Mouse (Mus musculus) 416B (cell line): ENCODE results near the gene Ung.

Experiments used
- DNase-seq: peaks from one replicate; pipeline ENCODE4 v3.0.0; 2011; ENCODE audit warnings: low read depth

Ung gene

GRCm38 (mm10) chr5:114170345-114170744 lies 40.2 kb downstream of the Ung start:
- no peak for DNase-seq

GRCm38 (mm10) chr5:114172936-114173335 lies 42.8 kb downstream of the Ung start:
- peak; percentile 93 for DNase-seq

- peak; percentile 40 for DNase-seq
Measured at GRCm38 (mm10) chr5:114173458-114173857, 43.3 kb downstream of the Ung start.

GRCm38 (mm10) chr5:114173877-114174581 lies 43.8 kb downstream of the Ung start:
- peak; percentile 17 for DNase-seq

- DNase-seq = peak; percentile 78
Measured at GRCm38 (mm10) chr5:114174639-114175038, 44.5 kb downstream of the Ung start.

- peak; percentile 99 for DNase-seq
Measured at GRCm38 (mm10) chr5:114175596-114176171, 45.5 kb downstream of the Ung start.

- DNase-seq = peak; percentile 72
Measured at GRCm38 (mm10) chr5:114176548-114177400, 46.6 kb downstream of the Ung start.

- no peak for DNase-seq
Measured at GRCm38 (mm10) chr5:114177966-114178719, 48.0 kb downstream of the Ung start.

- no peak for DNase-seq
Measured at GRCm38 (mm10) chr5:114179541-114179940, 49.4 kb downstream of the Ung start.

- DNase-seq = no peak
Measured at GRCm38 (mm10) chr5:114183493-114183892, 53.3 kb downstream of the Ung start.

- DNase-seq = peak; percentile 17
Measured at GRCm38 (mm10) chr5:114187108-114187507, 56.9 kb downstream of the Ung start.
